Mouse (Mus musculus) olfactory bulb, adult 2 months (tissue): Measurements from ENCODE around the gene Cer1. TPM values are rescaled to one million over a fixed set of nuclear protein-coding genes. Genes with fewer than 3 reads are reported as not detected.

Experiments used
- H3K27ac ChIP-seq: fragments of 200-500 bp; 2 replicates; pipeline ENCODE4 v1.5.1; 2012; ENCODE audit warnings: low read depth, low read length; ENCODE audit not compliant: insufficient read depth
- H3K4me1 ChIP-seq: fragments of 200-500 bp; 2 replicates; pipeline ENCODE4 v1.6.1; 2012; ENCODE audit warnings: low read length; ENCODE audit not compliant: control insufficient read depth, insufficient read depth
- H3K4me3 ChIP-seq: fragments of 200-500 bp; 2 replicates; pipeline ENCODE4 v1.5.1; 2012; ENCODE audit warnings: mild to moderate bottlenecking, low read depth, low read length, moderate library complexity; ENCODE audit not compliant: insufficient read depth
- CTCF ChIP-seq: fragments of 200-500 bp; IDR thresholded peaks from 2 replicates; pipeline ENCODE4 v1.5.1; 2012; ENCODE audit warnings: low read depth, mild to moderate bottlenecking, low read length, moderate library complexity; ENCODE audit not compliant: insufficient read depth
- POLR2A ChIP-seq: fragments of 200-500 bp; IDR thresholded peaks from 2 replicates; pipeline ENCODE4 v1.6.1; 2012; ENCODE audit warnings: mild to moderate bottlenecking, low read depth, low read length, moderate library complexity; ENCODE audit not compliant: insufficient read depth
- WGBS: fragments of 180-500 bp; shearing (Covaris S2); methylation state at CpG from one replicate; pipeline ENCODE4 v1.1.7; 2018; 5-methylcytosine and 5-hydroxymethylcytosine counted together
- polyA plus RNA-seq: library from polyadenylated mRNA; stranded (reverse); fragments of >200 nt; gene quantifications from 2 replicates; pipeline ENCODE4 v1.2.4, GENCODE M21; 2012; ENCODE audit warnings: low replicate concordance; ENCODE audit not compliant: missing spikeins, insufficient read depth, insufficient read length

Cer1 gene
- not detected in 2 replicates for polyA plus RNA-seq

GRCm38 (mm10) chr4:82884636-82885534 lies at the start of gene Cer1:
Gene Cer1 (minus strand): TSS chr4:82885148.
- WGBS = 62% methylated on average over 19 of the region's 19 CpGs
- Histone ChIP-seq H3K27ac (no peak within 1 kb of the TSS), H3K4me1 (no peaks in the 10 kb centered on the region), H3K4me3 (no peak within 1 kb of the TSS)
- TF ChIP-seq CTCF = no peak
- no peak for TF ChIP-seq POLR2A

GRCm38 (mm10) chr4:82934308-82934707 lies 49.4 kb upstream of the Cer1 start:
- H3K27ac ChIP-seq = no peak overlapping the region

GRCm38 (mm10) chr4:82933698-82934210 lies 48.8 kb upstream of the Cer1 start:
- Histone ChIP-seq H3K4me3 (no peak overlapping the region), H3K27ac (no peak overlapping the region), H3K4me1 (0 out of 2 replicates have a peak, but pooled peaks cover 2% of the 10 kb centered on the region)
- 4% methylated on average over 14 of the region's 14 CpGs for WGBS
- peak; percentile 24; the same call in 1 of the 2 replicates for TF ChIP-seq CTCF
- TF ChIP-seq POLR2A = no peak

More at GRCm38 (mm10) chr4:82934308-82934707, 49.4 kb upstream of the Cer1 start:
- 12% methylated on average over 5 of the region's 5 CpGs for WGBS
- TF ChIP-seq POLR2A (no peak), CTCF (no peak)
- Histone ChIP-seq H3K4me1 (0 out of 2 replicates have a peak, but pooled peaks cover 2% of the 10 kb centered on the region), H3K4me3 (no peak overlapping the region)

GRCm38 (mm10) chr4:82930079-82930478 lies 45.1 kb upstream of the Cer1 start:
- WGBS = 92% methylated on average over 5 of the region's 5 CpGs
- 0 out of 2 replicates have a peak, but pooled peaks cover 2% of the 10 kb centered on the region for H3K4me1 ChIP-seq
- TF ChIP-seq CTCF (no peak), POLR2A (no peak)

GRCm38 (mm10) chr4:82921962-82922361 lies 37.0 kb upstream of the Cer1 start:
- Histone ChIP-seq H3K4me1 (no peaks in the 10 kb centered on the region), H3K4me3 (no peak overlapping the region), H3K27ac (no peak overlapping the region)
- TF ChIP-seq POLR2A (no peak), CTCF (no peak)
- WGBS = 89% methylated on average over 4 of the region's 4 CpGs

More at GRCm38 (mm10) chr4:82930079-82930478, 45.1 kb upstream of the Cer1 start:
- Histone ChIP-seq H3K4me3 (no peak overlapping the region), H3K27ac (no peak overlapping the region)

GRCm38 (mm10) chr4:82918625-82919024 lies 33.7 kb upstream of the Cer1 start:
- 88% methylated on average over 2 of the region's 2 CpGs for WGBS
- H3K27ac ChIP-seq = no peak overlapping the region
- TF ChIP-seq POLR2A = no peak
- no peak for TF ChIP-seq CTCF
- H3K4me3 ChIP-seq = no peak overlapping the region
- H3K4me1 ChIP-seq = no peaks in the 10 kb centered on the region

- TF ChIP-seq CTCF (no peak), POLR2A (no peak)
- Histone ChIP-seq H3K4me1 (no peaks in the 10 kb centered on the region), H3K4me3 (no peak overlapping the region), H3K27ac (no peak overlapping the region)
- WGBS = 20% methylated on average over 5 of the region's 5 CpGs
Measured at GRCm38 (mm10) chr4:82916678-82917050, 31.7 kb upstream of the Cer1 start.

- TF ChIP-seq CTCF = no peak
- TF ChIP-seq POLR2A = no peak
- 0 out of 2 replicates have a peak overlapping the region, but pooled peaks have one; percentile 12 for H3K27ac ChIP-seq
- no peaks in the 10 kb centered on the region for H3K4me1 ChIP-seq
- 12% methylated on average over 14 of the region's 14 CpGs for WGBS
- H3K4me3 ChIP-seq = no peak overlapping the region
Measured at GRCm38 (mm10) chr4:82916003-82916677, 31.2 kb upstream of the Cer1 start.
